Mouse (Mus musculus) forebrain, embryonic 11.5 days (tissue): ENCODE measurements at regions not wholly inside any gene's neighbourhood (a gene's known extent, or its start where the extent isn't known, plus 50 kb on each side); places are given as distances from the start of the nearest gene placed in this dataset.

Experiments
- ATAC-seq: fragments of 200-750 bp; cut with Nextera tagmentation; replicated peaks from 2 replicates; pipeline ENCODE4 v1.8.0; 2017; ENCODE audit warnings: moderate TSS enrichment; ENCODE audit not compliant: low FRiP score
- DNase-seq: peaks from one replicate; pipeline ENCODE4 v3.0.0-alpha.2; 2017; ENCODE audit warnings: low spot score
- H3K27ac ChIP-seq: fragments of 300-500 bp; sonication (generic); 2 replicates; pipeline ENCODE4 v1.5.1; 2014; ENCODE audit warnings: low read depth, low read length
- H3K27me3 ChIP-seq: fragments of 300-500 bp; sonication (generic); 2 replicates; pipeline ENCODE4 v1.6.1; 2014; ENCODE audit warnings: mild to moderate bottlenecking, low read length, mixed read lengths; ENCODE audit not compliant: control insufficient read depth, insufficient read depth
- H3K36me3 ChIP-seq: fragments of 300-500 bp; sonication (generic); 2 replicates; pipeline ENCODE4 v1.6.1; 2014; ENCODE audit warnings: mild to moderate bottlenecking, low read length, moderate library complexity, mixed read lengths; ENCODE audit not compliant: control insufficient read depth, insufficient read depth
- H3K4me1 ChIP-seq: fragments of 300-500 bp; sonication (generic); replicated peaks from 2 replicates; pipeline ENCODE4 v1.6.1; 2014; ENCODE audit warnings: low read length, mixed read lengths; ENCODE audit not compliant: control insufficient read depth, insufficient read depth
- H3K4me2 ChIP-seq: fragments of 300-500 bp; sonication (generic); 2 replicates; pipeline ENCODE4 v1.6.1; 2014; ENCODE audit warnings: low read depth, mild to moderate bottlenecking, low read length, moderate library complexity, mixed read lengths; ENCODE audit not compliant: severe bottlenecking
- H3K4me3 ChIP-seq: fragments of 300-500 bp; sonication (generic); 2 replicates; pipeline ENCODE4 v1.5.1; 2014; ENCODE audit warnings: low read depth, low read length
- H3K9ac ChIP-seq: fragments of 300-500 bp; sonication (generic); 2 replicates; pipeline ENCODE4 v1.6.1; 2014; ENCODE audit warnings: low read length
- H3K9me3 ChIP-seq: fragments of 300-500 bp; sonication (generic); 2 replicates; pipeline ENCODE4 v1.6.1; 2016; ENCODE audit warnings: low read length, mixed read lengths; ENCODE audit not compliant: control insufficient read depth
- WGBS: fragments of 180-500 bp; shearing (Covaris S2); extraction: QIAGEN DNeasy Blood & Tissue Kit; methylation state at CpG from one replicate; pipeline ENCODE4 v1.1.7; 2014; 5-methylcytosine and 5-hydroxymethylcytosine counted together

GRCm38 (mm10) chr17:64382894-64383293 lies 51.2 kb upstream of the Pja2 start:
- Histone ChIP-seq H3K36me3 (no peaks in the 10 kb centered on the region), H3K4me2 (no peak overlapping the region), H3K4me3 (no peak overlapping the region), H3K4me1 (no peaks in the 10 kb centered on the region), H3K27ac (no peak overlapping the region), H3K9ac (no peak overlapping the region), H3K9me3 (no peaks in the 10 kb centered on the region), H3K27me3 (no peaks in the 10 kb centered on the region)
- DNase-seq (no peak), ATAC-seq (no peak)
- 87% methylated on average over 6 of the region's 6 CpGs for WGBS

DNA sequence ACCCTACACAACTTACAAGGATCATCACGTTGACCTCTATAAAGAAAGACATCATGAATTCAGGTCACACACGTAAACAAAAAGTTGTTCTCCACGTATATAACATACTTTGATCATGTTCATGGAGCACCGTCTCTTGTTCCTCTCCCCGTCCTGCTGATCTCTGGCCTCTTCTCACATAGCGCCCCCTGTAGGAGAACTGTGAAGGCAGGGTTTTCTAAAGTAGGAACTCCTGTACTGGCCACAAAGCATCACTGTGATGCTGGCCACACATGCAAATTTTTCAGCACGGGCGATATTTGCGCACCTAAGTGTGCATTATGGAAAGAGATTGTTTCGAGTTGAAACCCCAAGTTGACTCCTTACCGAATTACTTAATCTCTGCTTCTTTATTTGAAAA lies 51.9 kb upstream of the Pja2 start:
- Histone ChIP-seq H3K9me3 (no peaks in the 10 kb centered on the region), H3K4me3 (no peak overlapping the region), H3K27me3 (no peaks in the 10 kb centered on the region), H3K36me3 (no peaks in the 10 kb centered on the region), H3K4me1 (no peaks in the 10 kb centered on the region), H3K9ac (no peak overlapping the region), H3K27ac (no peak overlapping the region), H3K4me2 (no peak overlapping the region)
- 91% methylated on average over 11 of the region's 11 CpGs for WGBS
- no peak for ATAC-seq
- no peak for DNase-seq

DNA sequence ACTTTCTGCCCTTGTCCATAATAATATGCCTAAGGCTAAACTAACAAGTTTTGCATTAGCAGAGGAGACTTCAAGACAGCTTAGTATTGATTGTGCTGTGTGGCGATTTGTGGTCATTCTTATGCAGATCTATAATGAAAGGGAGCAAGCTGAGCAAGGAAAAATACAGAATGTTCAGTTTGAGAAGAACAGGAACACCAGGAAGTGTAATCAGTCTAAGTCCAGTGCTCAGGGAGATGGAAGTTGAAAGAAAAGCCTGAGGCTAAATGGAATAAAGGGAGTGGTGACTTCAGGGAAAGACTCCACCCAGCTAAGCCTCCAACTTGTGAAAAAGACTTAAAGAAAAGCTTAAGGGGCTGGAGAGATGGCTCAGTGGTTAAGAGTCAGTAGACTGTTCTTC lies 58.6 kb upstream of the Pja2 start:
- Histone ChIP-seq H3K4me2 (no peak overlapping the region), H3K9ac (no peak overlapping the region), H3K4me1 (no peaks in the 10 kb centered on the region), H3K9me3 (no peaks in the 10 kb centered on the region), H3K36me3 (no peaks in the 10 kb centered on the region), H3K27ac (no peak overlapping the region), H3K27me3 (no peaks in the 10 kb centered on the region), H3K4me3 (no peak overlapping the region)
- no peak for ATAC-seq
- DNase-seq = no peak
- WGBS = 83% methylated on average over 1 of the region's 1 CpGs

GRCm38 (mm10) chr17:64397254-64397897 lies 65.7 kb upstream of the Pja2 start:
- 59% methylated on average over 12 of the region's 12 CpGs for WGBS
- DNase-seq = no peak
- H3K4me2 ChIP-seq = no peak overlapping the region
- H3K4me1 ChIP-seq = no peaks in the 10 kb centered on the region
- no peak overlapping the region for H3K9ac ChIP-seq
- H3K27ac ChIP-seq = no peak overlapping the region
- H3K27me3 ChIP-seq = no peaks in the 10 kb centered on the region
- H3K9me3 ChIP-seq = no peaks in the 10 kb centered on the region
- no peaks in the 10 kb centered on the region for H3K36me3 ChIP-seq
- no peak for ATAC-seq
- H3K4me3 ChIP-seq = no peak overlapping the region

DNA sequence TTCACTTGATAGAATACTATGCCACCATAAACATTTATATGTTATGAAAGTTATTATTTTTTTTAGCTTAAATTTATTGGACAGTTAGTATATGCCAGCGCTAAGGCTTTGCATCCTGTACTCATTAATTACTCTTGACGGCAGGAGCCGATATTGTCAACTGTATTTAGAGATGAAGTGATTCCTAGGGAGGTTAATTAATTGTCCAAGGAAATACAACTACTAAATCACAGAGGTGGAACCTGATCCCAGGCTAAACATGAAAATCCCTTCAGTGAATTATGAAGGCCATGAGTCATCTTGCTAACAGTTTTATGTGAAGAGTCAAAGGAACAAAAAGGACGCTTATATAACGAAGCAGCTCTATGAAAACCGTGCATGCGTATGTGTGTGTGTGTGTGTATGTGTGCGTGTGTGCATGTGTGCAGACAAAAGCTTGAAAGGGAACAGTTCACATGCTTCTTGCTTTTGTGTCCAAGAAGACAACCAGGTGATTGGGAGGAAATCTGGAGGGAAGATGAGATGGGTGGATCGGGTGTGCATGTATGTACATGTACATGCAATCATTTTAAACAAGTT lies 66.5 kb upstream of the Pja2 start:
- no peak overlapping the region for H3K9ac ChIP-seq
- no peaks in the 10 kb centered on the region for H3K27me3 ChIP-seq
- DNase-seq (no peak), ATAC-seq (no peak)
- H3K4me2 ChIP-seq = no peak overlapping the region
- H3K4me1 ChIP-seq = no peaks in the 10 kb centered on the region
- 82% methylated on average over 9 of the region's 9 CpGs for WGBS
- H3K4me3 ChIP-seq = no peak overlapping the region
- H3K27ac ChIP-seq = no peak overlapping the region
- H3K36me3 ChIP-seq = no peaks in the 10 kb centered on the region
- H3K9me3 ChIP-seq = no peaks in the 10 kb centered on the region

GRCm38 (mm10) chr17:64398708-64399107 lies 67.0 kb upstream of the Pja2 start:
- DNase-seq (no peak), ATAC-seq (no peak)
- Histone ChIP-seq H3K9ac (no peak overlapping the region), H3K9me3 (no peaks in the 10 kb centered on the region), H3K36me3 (no peaks in the 10 kb centered on the region), H3K27ac (no peak overlapping the region), H3K4me1 (no peaks in the 10 kb centered on the region), H3K27me3 (no peaks in the 10 kb centered on the region), H3K4me2 (no peak overlapping the region), H3K4me3 (no peak overlapping the region)
- WGBS = 79% methylated on average over 3 of the region's 3 CpGs

DNA sequence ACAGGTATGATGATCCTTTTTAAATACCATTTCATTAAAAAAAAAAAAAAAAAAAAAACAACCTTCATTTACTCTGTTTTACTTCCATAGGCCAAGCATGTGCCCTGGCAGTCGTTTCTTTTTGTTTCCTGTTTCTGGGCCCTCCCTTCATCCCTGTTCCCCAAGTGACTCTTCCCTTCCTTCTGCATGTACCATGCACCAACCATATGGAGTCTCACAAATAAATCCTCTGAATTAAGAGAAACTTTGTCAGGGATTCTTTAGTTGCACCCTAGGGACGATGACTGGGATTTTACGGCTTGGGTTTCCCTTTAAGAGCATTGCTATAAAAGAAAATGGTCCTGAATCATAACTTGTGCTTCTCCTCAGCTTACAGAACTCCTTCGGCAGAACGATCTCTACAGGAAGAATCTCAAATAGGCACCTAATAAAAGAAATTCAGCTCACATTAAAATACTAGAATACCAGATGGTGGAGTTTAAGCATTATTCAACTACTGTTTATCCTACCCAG lies 75.1 kb upstream of the Pja2 start:
- H3K36me3 ChIP-seq = no peaks in the 10 kb centered on the region
- H3K4me1 ChIP-seq = no peaks in the 10 kb centered on the region
- DNase-seq (no peak), ATAC-seq (no peak)
- H3K4me2 ChIP-seq = no peak overlapping the region
- no peaks in the 10 kb centered on the region for H3K27me3 ChIP-seq
- no peak overlapping the region for H3K27ac ChIP-seq
- no peak overlapping the region for H3K9ac ChIP-seq
- no peak overlapping the region for H3K4me3 ChIP-seq
- 85% methylated on average over 5 of the region's 5 CpGs for WGBS
- H3K9me3 ChIP-seq = no peaks in the 10 kb centered on the region

DNA sequence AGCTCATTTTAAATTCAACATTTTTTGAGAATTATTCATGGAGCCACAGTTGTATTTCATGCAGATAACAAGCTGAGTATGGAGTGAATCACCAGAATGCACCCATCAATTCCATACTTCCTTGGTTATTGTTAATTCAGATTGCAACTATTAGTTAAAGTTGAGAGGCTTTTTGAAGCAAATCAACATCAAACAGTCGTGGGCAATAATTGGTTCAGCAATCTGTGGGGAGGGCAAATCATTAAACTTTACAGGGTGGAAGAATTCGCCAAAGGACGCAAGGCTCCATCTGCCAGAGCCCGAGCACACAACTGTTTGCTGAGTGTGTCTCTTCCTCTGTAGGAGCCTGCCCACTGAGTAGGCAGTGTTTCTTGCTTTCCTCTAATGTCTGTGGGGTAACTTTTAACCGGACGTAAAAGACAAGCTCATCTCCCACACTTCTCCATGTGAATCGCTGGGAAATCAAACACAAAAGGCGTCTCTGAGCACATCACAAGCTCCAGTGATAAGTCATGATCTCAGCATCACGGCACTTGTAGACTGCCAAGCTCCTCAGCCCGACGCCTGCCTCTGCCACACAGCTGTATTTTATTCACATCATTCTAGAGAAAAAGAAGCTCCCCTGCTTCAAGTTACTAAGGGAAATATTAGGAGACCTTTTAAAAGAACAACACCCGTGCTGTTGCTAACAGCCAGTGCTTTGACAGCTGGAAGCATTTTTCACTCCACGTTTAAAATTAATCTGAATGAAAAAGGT lies 75.7 kb upstream of the Pja2 start:
- H3K4me3 ChIP-seq = no peak overlapping the region
- no peak overlapping the region for H3K9ac ChIP-seq
- ATAC-seq (no peak), DNase-seq (no peak)
- no peaks in the 10 kb centered on the region for H3K27me3 ChIP-seq
- 69% methylated on average over 13 of the region's 13 CpGs for WGBS
- H3K4me2 ChIP-seq = no peak overlapping the region
- no peak overlapping the region for H3K27ac ChIP-seq
- H3K36me3 ChIP-seq = no peaks in the 10 kb centered on the region
- no peaks in the 10 kb centered on the region for H3K4me1 ChIP-seq
- H3K9me3 ChIP-seq = no peaks in the 10 kb centered on the region
